Mouse (Mus musculus) midbrain, embryonic 15.5 days (tissue): ENCODE data around the gene Mau2. TPM values are rescaled to one million over a fixed set of nuclear protein-coding genes. Genes with fewer than 3 reads are reported as not detected.
"Not testable (repeated sequence)": the region's sequence is repeated elsewhere in the genome, so short reads cannot be mapped to it uniquely, and the experiment has no call there.

Source experiments
- ATAC-seq: fragments of 200-750 bp; cut with Nextera tagmentation; replicated peaks from 2 replicates; pipeline ENCODE4 v1.8.0; 2017; ENCODE audit warnings: moderate TSS enrichment
- H3K27ac ChIP-seq: fragments of 300-500 bp; sonication (generic); 2 replicates; pipeline ENCODE4 v1.5.1; 2015; ENCODE audit warnings: mild to moderate bottlenecking, inconsistent platforms
- H3K27me3 ChIP-seq: fragments of 300-500 bp; sonication (generic); replicated peaks from 2 replicates; pipeline ENCODE4 v1.6.1; 2015; ENCODE audit warnings: inconsistent platforms
- H3K36me3 ChIP-seq: fragments of 300-500 bp; sonication (generic); replicated peaks from 2 replicates; pipeline ENCODE4 v1.6.1; 2015; ENCODE audit warnings: inconsistent platforms
- H3K4me1 ChIP-seq: fragments of 300-500 bp; sonication (generic); 2 replicates; pipeline ENCODE4 v1.6.1; 2015; ENCODE audit warnings: inconsistent platforms
- H3K4me2 ChIP-seq: fragments of 300-500 bp; sonication (generic); 2 replicates; pipeline ENCODE4 v1.6.1; 2015; ENCODE audit warnings: inconsistent platforms, mild to moderate bottlenecking, moderate library complexity
- H3K4me3 ChIP-seq: fragments of 300-500 bp; sonication (generic); 2 replicates; pipeline ENCODE4 v1.5.1; 2015; ENCODE audit warnings: mild to moderate bottlenecking, inconsistent platforms
- H3K9ac ChIP-seq: fragments of 300-500 bp; sonication (generic); 2 replicates; pipeline ENCODE4 v1.6.1; 2015; ENCODE audit warnings: mild to moderate bottlenecking, inconsistent platforms
- H3K9me3 ChIP-seq: fragments of 300-500 bp; sonication (generic); 2 replicates; pipeline ENCODE4 v1.6.1; 2016; ENCODE audit warnings: inconsistent platforms
- WGBS: fragments of 180-500 bp; shearing (Covaris S2); methylation state at CpG from one replicate; pipeline ENCODE4 v1.1.7; 2015; ENCODE audit warnings: mixed read lengths; 5-methylcytosine and 5-hydroxymethylcytosine counted together
- polyA plus RNA-seq: library from polyadenylated mRNA; unstranded; fragments of >200 nt; fragmentation: Nextera tagmentation; extraction: Ambion mirVana; gene quantifications from 2 replicates; pipeline ENCODE4 v1.2.1, GENCODE M21; 2015

Gene Mau2
- polyA plus RNA-seq, 1 experiment from 2014 or later: 87.8 TPM

DNA sequence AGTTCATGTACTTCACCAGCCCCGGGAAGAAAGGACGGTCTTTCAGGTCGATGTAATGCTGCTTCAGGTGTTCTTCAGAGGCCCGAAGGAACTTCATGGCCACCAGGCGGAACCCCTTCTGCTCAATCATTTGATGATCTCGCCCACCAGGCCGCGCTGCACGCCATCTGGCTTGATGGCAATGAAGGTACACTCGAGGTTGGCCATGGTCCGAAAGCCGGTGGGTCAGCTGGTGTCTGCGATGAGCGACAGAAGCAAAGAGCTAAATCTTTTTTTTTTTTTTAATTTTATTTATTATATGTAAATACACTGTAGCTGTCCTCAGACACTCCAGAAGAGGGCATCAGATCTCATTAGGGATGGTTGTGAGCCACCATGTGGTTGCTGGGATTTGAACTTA lies 31.7 kb downstream of the Mau2 start:
- not testable (repeated sequence) for H3K4me3 ChIP-seq, H3K4me1 ChIP-seq, H3K4me2 ChIP-seq, H3K27ac ChIP-seq, H3K36me3 ChIP-seq, H3K9me3 ChIP-seq, H3K9ac ChIP-seq, H3K27me3 ChIP-seq, ATAC-seq
- 94% methylated on average over 14 of the region's 14 CpGs for WGBS

DNA sequence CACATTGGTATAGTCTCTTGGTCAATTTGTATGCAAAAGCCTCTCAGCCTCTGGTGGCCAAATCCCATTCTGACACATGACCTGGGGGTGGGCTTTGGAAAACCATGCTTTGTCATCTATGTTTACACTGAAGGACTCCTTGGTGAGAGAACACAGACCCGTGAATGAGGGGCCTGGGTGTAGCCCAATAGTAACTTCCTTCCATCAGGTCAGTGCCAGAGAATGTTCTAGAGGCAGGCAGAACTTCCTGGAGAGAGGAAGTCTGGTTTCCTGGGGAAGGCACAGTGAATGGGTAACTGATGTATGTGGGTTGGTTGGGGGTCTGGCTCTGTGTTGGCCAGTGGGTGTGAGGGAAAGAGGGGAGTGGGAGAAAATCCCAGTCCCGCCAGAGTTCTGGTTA lies 37.4 kb downstream of the Mau2 start:
- no peak overlapping the region for H3K9ac ChIP-seq
- H3K27me3 ChIP-seq: no peaks in the 10 kb centered on the region
- no peak overlapping the region for H3K4me3 ChIP-seq
- no peak for ATAC-seq
- H3K4me2 ChIP-seq: no peak overlapping the region
- no peak overlapping the region for H3K27ac ChIP-seq
- H3K36me3 ChIP-seq: no peaks in the 10 kb centered on the region
- 52% methylated on average over 2 of the region's 2 CpGs for WGBS
- peaks cover 7% of the 10 kb centered on the region; the same call in 1 of the 2 replicates for H3K4me1 ChIP-seq
- H3K9me3 ChIP-seq: no peaks in the 10 kb centered on the region

DNA sequence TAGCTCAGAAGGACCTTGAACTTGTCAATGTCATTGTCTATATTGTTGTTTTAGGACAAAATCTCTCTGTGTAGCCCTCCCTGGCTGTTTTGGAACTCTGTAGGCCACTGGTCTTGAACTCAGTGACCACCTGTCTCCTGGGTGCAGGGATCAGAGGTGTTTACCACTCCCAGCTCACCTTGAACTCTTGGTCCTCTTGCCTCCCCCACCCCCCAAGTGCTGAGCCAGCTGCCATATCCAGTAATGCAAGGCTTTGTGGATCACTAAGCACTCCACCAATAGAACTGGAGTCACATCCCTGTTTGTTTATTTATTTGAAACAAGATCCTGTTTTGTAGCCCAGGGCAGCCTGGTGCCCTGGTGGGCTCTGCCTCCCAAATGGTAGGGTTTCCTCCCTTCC lies 38.2 kb downstream of the Mau2 start:
- Histone ChIP-seq H3K9ac (no peak overlapping the region), H3K27me3 (no peaks in the 10 kb centered on the region), H3K27ac (no peak overlapping the region), H3K4me1 (peaks cover 7% of the 10 kb centered on the region; the same call in 1 of the 2 replicates), H3K9me3 (no peaks in the 10 kb centered on the region), H3K4me2 (no peak overlapping the region), H3K36me3 (no peaks in the 10 kb centered on the region), H3K4me3 (no peak overlapping the region)
- ATAC-seq: no peak

DNA sequence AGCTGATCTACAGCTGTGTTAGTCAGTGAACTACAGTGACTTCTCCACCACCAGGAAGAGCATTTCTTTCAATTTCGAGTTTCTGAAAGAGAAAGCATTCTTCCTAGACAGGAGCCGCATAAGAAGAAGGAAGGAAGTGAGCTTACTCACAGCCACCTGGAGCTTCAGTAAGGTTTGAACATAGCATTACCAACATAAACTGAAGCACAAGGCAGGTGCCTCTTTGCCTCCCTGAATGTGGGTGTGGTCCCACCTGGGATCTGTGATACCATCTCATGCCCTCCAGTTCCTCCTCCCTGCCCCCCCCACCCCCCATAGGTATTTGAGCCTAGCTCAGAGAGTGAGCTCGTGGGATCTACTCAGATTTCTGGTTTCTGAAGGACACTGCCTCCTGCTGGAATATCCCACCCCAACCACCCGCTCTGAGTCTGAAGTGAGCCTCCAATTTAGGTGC lies 39.3 kb downstream of the Mau2 start:
- 57% methylated on average over 4 of the region's 4 CpGs for WGBS
- Histone ChIP-seq H3K4me1 (peaks cover 7% of the 10 kb centered on the region; the same call in 1 of the 2 replicates), H3K27me3 (no peaks in the 10 kb centered on the region), H3K4me2 (no peak overlapping the region), H3K4me3 (no peak overlapping the region), H3K9me3 (no peaks in the 10 kb centered on the region), H3K27ac (no peak overlapping the region), H3K9ac (no peak overlapping the region), H3K36me3 (no peaks in the 10 kb centered on the region)
- ATAC-seq: no peak

DNA sequence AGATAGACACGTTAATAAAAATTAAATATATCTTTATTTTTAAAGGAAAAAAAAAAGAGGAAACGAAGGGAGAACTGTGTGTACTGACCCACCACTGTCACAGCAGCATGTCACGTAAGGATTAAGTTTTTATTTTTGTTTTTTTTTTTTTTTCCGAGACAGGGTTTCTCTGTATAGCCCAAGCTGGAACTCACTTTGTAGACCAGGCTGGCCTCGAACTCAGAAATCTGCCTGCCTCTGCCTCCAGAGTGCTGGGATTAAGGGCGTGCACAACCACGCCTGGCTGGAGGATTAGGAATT lies 40.7 kb downstream of the Mau2 start:
- not testable (repeated sequence) for H3K9me3 ChIP-seq, H3K27ac ChIP-seq, H3K4me3 ChIP-seq, ATAC-seq, H3K36me3 ChIP-seq, H3K27me3 ChIP-seq, H3K9ac ChIP-seq
- peak overlapping the region; percentile 21 for H3K4me2 ChIP-seq
- WGBS: 44% methylated on average over 7 of the region's 7 CpGs
- H3K4me1 ChIP-seq: peaks cover 10% of the 10 kb centered on the region; the same call in 1 of the 2 replicates

DNA sequence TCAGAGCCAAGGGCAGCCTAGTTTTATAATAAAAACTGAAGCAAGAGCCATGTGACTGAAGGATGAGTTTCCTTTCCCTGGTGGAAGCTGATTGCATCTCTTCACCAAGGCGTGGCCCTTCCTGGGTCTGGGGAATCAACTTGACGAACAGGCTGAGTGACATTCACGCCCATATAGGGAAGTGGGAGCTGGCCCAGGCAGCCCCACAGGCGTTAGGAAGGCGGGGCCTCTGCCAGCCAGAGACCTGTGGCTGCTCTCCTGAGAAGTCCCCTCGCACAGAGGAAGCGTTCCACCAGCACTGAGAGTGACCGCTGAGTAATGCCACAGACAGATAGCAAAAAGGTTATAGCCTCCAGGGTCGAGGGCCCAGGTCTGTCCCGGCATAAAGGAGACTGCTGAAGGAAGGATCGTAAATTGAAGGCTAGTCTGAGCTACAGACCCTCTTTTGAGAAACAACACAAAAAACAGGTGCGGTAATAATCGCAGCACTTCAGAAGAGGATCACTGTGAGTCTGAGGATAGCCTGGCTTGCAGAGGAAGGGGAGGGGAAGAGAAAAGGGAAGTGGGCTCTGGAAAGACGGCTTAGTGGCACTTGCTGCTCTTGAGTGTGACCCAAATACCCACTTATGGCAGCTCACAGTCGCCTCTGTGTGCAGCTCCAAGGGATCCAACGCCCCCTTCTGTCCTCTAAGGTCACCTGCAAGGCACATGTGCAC lies 41.2 kb downstream of the Mau2 start:
- H3K27me3 ChIP-seq: no peaks in the 10 kb centered on the region
- H3K4me2 ChIP-seq: peak overlapping the region; percentile 21
- no peaks in the 10 kb centered on the region for H3K36me3 ChIP-seq
- WGBS: 4% methylated on average over 16 of the region's 16 CpGs
- no peak for ATAC-seq
- H3K4me1 ChIP-seq: peaks cover 12% of the 10 kb centered on the region; the same call in 1 of the 2 replicates
- no peak overlapping the region for H3K9ac ChIP-seq
- H3K27ac ChIP-seq: no peak overlapping the region
- no peaks in the 10 kb centered on the region for H3K9me3 ChIP-seq
- no peak overlapping the region for H3K4me3 ChIP-seq

DNA sequence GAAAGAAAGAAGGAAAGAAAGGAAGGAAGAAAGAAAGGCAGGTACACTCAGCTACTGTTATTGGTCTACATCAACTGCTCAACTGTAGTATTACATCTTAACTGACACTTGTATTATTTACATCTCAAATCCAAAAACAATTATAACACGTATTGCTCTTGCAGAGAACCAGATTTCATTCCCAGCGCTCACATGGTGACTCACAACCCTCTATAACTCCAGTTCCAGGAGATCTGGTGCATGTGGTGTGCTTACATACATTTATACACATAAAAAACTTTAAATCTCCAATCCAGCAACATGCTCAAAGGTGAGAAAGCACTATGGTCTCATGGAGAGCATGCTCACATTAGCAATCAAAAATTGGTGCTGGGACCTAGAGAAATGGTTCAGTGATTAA lies 42.3 kb downstream of the Mau2 start:
- no peaks in the 10 kb centered on the region for H3K36me3 ChIP-seq

DNA sequence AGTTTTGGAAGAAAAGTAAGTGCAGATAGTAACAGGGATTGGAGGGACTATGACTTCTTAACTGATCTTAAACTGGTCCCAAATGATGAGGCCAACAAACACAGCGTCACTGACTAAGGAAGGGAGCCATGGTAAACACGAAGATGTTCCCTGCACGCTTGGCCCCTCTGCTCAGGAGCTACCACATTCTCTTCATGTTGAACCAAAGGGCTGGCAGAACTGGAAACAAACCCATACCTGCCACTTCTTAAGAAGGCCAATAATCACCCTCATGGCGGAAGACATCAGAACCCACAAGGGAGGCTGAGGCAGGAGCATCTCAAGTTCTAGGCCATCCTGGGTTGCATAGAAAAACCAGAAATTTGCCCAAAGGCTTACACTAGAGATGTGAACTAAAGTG lies 43.3 kb downstream of the Mau2 start:
- Histone ChIP-seq H3K9me3 (no peaks in the 10 kb centered on the region), H3K4me3 (no peak overlapping the region), H3K9ac (no peak overlapping the region), H3K36me3 (no peaks in the 10 kb centered on the region), H3K4me2 (no peak overlapping the region), H3K27ac (no peak overlapping the region), H3K4me1 (peaks cover 22% of the 10 kb centered on the region), H3K27me3 (no peaks in the 10 kb centered on the region)
- 92% methylated on average over 4 of the region's 4 CpGs for WGBS
- no peak for ATAC-seq

More for the DNA sequence above, 42.3 kb downstream of the Mau2 start:
- Histone ChIP-seq H3K9me3 (no peaks in the 10 kb centered on the region), H3K27ac (no peak overlapping the region), H3K4me3 (no peak overlapping the region), H3K9ac (no peak overlapping the region), H3K4me2 (no peak overlapping the region), H3K27me3 (no peaks in the 10 kb centered on the region), H3K4me1 (peaks cover 15% of the 10 kb centered on the region)
- WGBS: 87% methylated on average over 2 of the region's 2 CpGs
- ATAC-seq: no peak

DNA sequence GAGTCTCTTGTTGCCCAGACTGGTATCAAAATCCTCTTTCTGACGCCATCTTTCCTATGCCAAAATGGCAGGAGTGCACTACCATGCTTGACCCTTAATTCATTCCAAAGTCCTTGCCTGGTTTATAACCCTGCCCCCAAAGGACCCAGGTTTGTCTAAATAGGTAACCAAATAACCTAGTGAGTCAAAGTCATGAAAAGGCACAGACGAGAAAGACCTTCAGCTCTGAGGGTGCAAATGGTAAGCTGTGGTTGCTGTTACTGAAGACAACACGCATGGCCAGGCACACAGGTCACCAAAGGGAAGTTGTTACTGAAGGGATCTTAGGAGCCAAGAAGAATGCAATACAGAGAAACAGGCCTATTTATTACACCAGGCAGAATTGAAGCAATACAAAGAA lies 43.8 kb downstream of the Mau2 start:
- 92% methylated on average over 3 of the region's 3 CpGs for whole genome bisulfite sequencing
- Histone ChIP-seq H3K27ac (no peak overlapping the region), H3K4me2 (no peak overlapping the region), H3K4me1 (peaks cover 22% of the 10 kb centered on the region), H3K4me3 (no peak overlapping the region), H3K27me3 (no peaks in the 10 kb centered on the region), H3K9me3 (no peaks in the 10 kb centered on the region), H3K9ac (no peak overlapping the region), H3K36me3 (no peaks in the 10 kb centered on the region)
- ATAC-seq: no peak

GRCm38 (mm10) chr8:69996589-69997285 lies 45.8 kb downstream of the Mau2 start:
- H3K9ac ChIP-seq: peak overlapping the region; percentile 63
- peak overlapping the region; percentile 83 for H3K4me3 ChIP-seq
- no peaks in the 10 kb centered on the region for H3K9me3 ChIP-seq
- H3K27ac ChIP-seq: peak overlapping the region; percentile 72
- H3K4me2 ChIP-seq: peak overlapping the region; percentile 91
- no peaks in the 10 kb centered on the region for H3K36me3 ChIP-seq
- 0 out of 2 replicates have a peak, but pooled peaks have one; percentile 0 for ATAC-seq
- peaks cover 24% of the 10 kb centered on the region for H3K4me1 ChIP-seq
- WGBS: 4% methylated on average over 35 of the region's 35 CpGs
- no peaks in the 10 kb centered on the region for H3K27me3 ChIP-seq

DNA sequence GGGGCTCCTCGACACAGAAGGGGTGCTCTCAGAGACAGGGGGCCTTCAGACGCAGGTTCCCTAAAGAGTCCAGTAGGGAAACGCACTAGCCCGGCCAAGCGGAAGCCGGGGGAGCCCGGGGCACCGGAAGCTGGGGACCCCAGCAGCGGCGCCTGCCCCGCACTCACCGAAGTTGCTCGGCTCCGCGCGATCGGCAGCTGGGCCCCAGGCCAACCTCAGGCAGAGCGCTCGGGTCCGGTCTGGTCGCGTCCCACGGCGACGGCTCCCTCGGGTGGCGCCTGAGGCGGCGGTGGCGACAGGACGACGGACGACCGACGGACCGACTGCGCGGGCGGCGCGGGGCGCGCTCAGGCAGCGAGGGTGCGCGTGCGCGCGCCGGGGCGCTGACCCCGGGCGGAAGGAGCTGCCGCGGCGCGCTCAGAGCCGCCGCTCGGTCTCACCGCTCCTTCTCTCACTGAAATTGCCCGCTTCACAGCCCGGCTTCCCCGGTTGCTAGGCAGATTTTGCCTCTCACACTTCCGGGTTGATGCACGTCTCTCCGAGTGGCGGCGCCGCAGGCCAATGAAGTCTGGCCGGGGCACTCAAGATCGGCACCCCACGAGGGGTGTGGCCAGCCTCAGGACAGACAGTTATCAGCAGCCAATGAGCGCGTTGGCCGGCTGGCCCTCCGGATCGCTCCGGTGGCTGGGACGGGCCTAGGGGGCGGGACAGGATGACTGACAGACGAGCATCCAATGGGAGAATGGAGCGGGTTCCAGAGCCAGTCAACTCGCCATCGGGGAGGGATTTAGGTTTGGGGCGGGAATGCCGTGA lies 46.6 kb downstream of the Mau2 start, which contains the start of gene Gatad2a:
Gatad2a (minus strand) TSS at position 609 of the 813 bp plus-strand sequence.
- no peaks in the 10 kb centered on the region for H3K27me3 ChIP-seq
- peak within 1 kb of the TSS; percentile 81 for H3K27ac ChIP-seq
- peak within 1 kb of the TSS; percentile 83 for H3K4me3 ChIP-seq
- ATAC-seq: peak; percentile 100
- peaks cover 18% of the 10 kb centered on the region for H3K4me1 ChIP-seq
- H3K36me3 ChIP-seq: no peaks in the 10 kb centered on the region
- H3K9ac ChIP-seq: peak within 1 kb of the TSS; percentile 63
- H3K9me3 ChIP-seq: no peaks in the 10 kb centered on the region
- H3K4me2 ChIP-seq: peak within 1 kb of the TSS; percentile 91
- WGBS: under 1% methylated on average over 81 of the region's 87 CpGs

GRCm38 (mm10) chr8:69995422-69995775 lies 47.1 kb downstream of the Mau2 start:
- Histone ChIP-seq H3K4me2 (peak overlapping the region; percentile 69), H3K36me3 (no peaks in the 10 kb centered on the region), H3K9me3 (no peaks in the 10 kb centered on the region), H3K27ac (peak overlapping the region; percentile 81; the same call in 1 of the 2 replicates), H3K27me3 (no peaks in the 10 kb centered on the region), H3K4me1 (peaks cover 18% of the 10 kb centered on the region), H3K9ac (peak overlapping the region; percentile 57), H3K4me3 (peak overlapping the region; percentile 83)
- no peak for ATAC-seq
- WGBS: 0% methylated on average over 7 of the region's 7 CpGs
